Mouse (Mus musculus): ENCODE results near the gene Slc25a17.

The Slc25a17 gene

GRCm38 (mm10) chr15:81355146-81355761 is 5.4 kb downstream of the Slc25a17 start:
- no peak for DNase-seq (ENCODE audit: low spot score in 2 of 2)

- no peak for DNase-seq (ENCODE audit: low spot score in 2 of 2)
Measured at GRCm38 (mm10) chr15:81352638-81353037, 8.0 kb downstream of the Slc25a17 start.

- DNase-seq (ENCODE audit: low spot score in 2 of 2), result no peak
Measured at GRCm38 (mm10) chr15:81350401-81350800, 10.2 kb downstream of the Slc25a17 start.

- DNase-seq (ENCODE audit: low spot score in 2 of 2), result no peak
Measured at GRCm38 (mm10) chr15:81348366-81348765, 12.2 kb downstream of the Slc25a17 start.

GRCm38 (mm10) chr15:81347466-81347865 is 13.1 kb downstream of the Slc25a17 start:
- no peak for DNase-seq (ENCODE audit: low spot score in 2 of 2)

GRCm38 (mm10) chr15:81341426-81341825 is 19.2 kb downstream of the Slc25a17 start:
- no peak for DNase-seq (ENCODE audit: low spot score in 2 of 2)

- no peak for DNase-seq (ENCODE audit: low spot score in 2 of 2)
Measured at GRCm38 (mm10) chr15:81339158-81339557, 21.5 kb downstream of the Slc25a17 start.

GRCm38 (mm10) chr15:81336466-81336865 is 24.1 kb downstream of the Slc25a17 start:
- DNase-seq (ENCODE audit: low spot score in 2 of 2), result no peak

- DNase-seq (ENCODE audit: low spot score in 2 of 2), result no peak
Measured at GRCm38 (mm10) chr15:81332517-81332916, 28.1 kb downstream of the Slc25a17 start.

- no peak for DNase-seq (ENCODE audit: low spot score in 2 of 2)
Measured at GRCm38 (mm10) chr15:81330816-81331433, 29.7 kb downstream of the Slc25a17 start.

GRCm38 (mm10) chr15:81329721-81330369 is 30.8 kb downstream of the Slc25a17 start:
- DNase-seq (ENCODE audit: low spot score in 2 of 2), result no peak

- DNase-seq (ENCODE audit: low spot score in 2 of 2), result no peak
Measured at GRCm38 (mm10) chr15:81327501-81327900, 33.1 kb downstream of the Slc25a17 start.

GRCm38 (mm10) chr15:81324979-81325378 is 35.6 kb downstream of the Slc25a17 start:
- DNase-seq (ENCODE audit: low spot score in 2 of 2), result no peak

- DNase-seq (ENCODE audit: low spot score in 2 of 2), result no peak
Measured at GRCm38 (mm10) chr15:81320137-81320536, 40.5 kb downstream of the Slc25a17 start.

GRCm38 (mm10) chr15:81319462-81319861 is 41.1 kb downstream of the Slc25a17 start:
- DNase-seq (ENCODE audit: low spot score in 2 of 2), result no peak

GRCm38 (mm10) chr15:81313928-81314327 is 46.7 kb downstream of the Slc25a17 start:
- DNase-seq (ENCODE audit: low spot score in 2 of 2), result no peak

- no peak for DNase-seq (ENCODE audit: low spot score in 2 of 2)
Measured at GRCm38 (mm10) chr15:81311026-81311425, 49.6 kb downstream of the Slc25a17 start.

GRCm38 (mm10) chr15:81310353-81310752 is 50.3 kb downstream of the Slc25a17 start:
- DNase-seq (ENCODE audit: low spot score in 2 of 2), result no peak

- DNase-seq (ENCODE audit: low spot score in 2 of 2), result no peak
Measured at GRCm38 (mm10) chr15:81308038-81308437, 52.6 kb downstream of the Slc25a17 start.

GRCm38 (mm10) chr15:81306501-81306900 is 54.1 kb downstream of the Slc25a17 start:
- DNase-seq (ENCODE audit: low spot score in 2 of 2), result no peak

GRCm38 (mm10) chr15:81305035-81305434 is 55.6 kb downstream of the Slc25a17 start:
- DNase-seq (ENCODE audit: low spot score in 2 of 2), result no peak

- no peak for DNase-seq (ENCODE audit: low spot score in 2 of 2)
Measured at GRCm38 (mm10) chr15:81304006-81304405, 56.6 kb downstream of the Slc25a17 start.

GRCm38 (mm10) chr15:81302151-81302808 is 58.3 kb downstream of the Slc25a17 start:
- DNase-seq (ENCODE audit: low spot score in 2 of 2), result no peak

Measured in urinary bladder, postnatal 4 days (tissue).